Mouse (Mus musculus) liver, embryonic 14.5 days (tissue): Measurements from ENCODE around the gene Id1. TPM values are rescaled to one million over a fixed set of nuclear protein-coding genes. Genes with fewer than 3 reads are reported as not detected.
A peak's percentile ranks its signal among the peaks of the same experiment; 100 is the strongest.

Experiments used
- ATAC-seq: fragments of 200-750 bp; cut with Nextera tagmentation; 2 replicates; pipeline ENCODE4 v1.8.0; 2017; ENCODE audit warnings: moderate number of reproducible peaks, mild to moderate bottlenecking, moderate library complexity; ENCODE audit not compliant: insufficient read depth
- DNase-seq, 3 experiments: peaks; one replicate each; pipeline ENCODE4 v3.0.0-alpha.2; 2012 to 2013; ENCODE audit warnings: low read depth in 3 of 3, low spot score in 3 of 3
- H3K27ac ChIP-seq: fragments of 300-500 bp; sonication (generic); 2 replicates; pipeline ENCODE4 v1.5.1; 2014; ENCODE audit warnings: moderate library complexity, mild to moderate bottlenecking, control low read depth, inconsistent platforms
- H3K27me3 ChIP-seq: fragments of 300-500 bp; sonication (generic); 2 replicates; pipeline ENCODE4 v1.6.1; 2014; ENCODE audit warnings: mild to moderate bottlenecking, low read length, moderate library complexity; ENCODE audit not compliant: control insufficient read depth, insufficient read depth
- H3K36me3 ChIP-seq: fragments of 300-500 bp; sonication (generic); replicated peaks from 2 replicates; pipeline ENCODE4 v1.6.1; 2014; ENCODE audit warnings: low read depth; ENCODE audit not compliant: control insufficient read depth, insufficient read depth
- H3K4me1 ChIP-seq, 2 experiments: fragments of 200-500 bp in 1 of 2; fragments of 300-500 bp in 1 of 2; sonication (generic) in 1 of 2; replicated peaks; 2 replicates each; pipeline ENCODE4 v1.6.1; 2012 to 2014; ENCODE audit warnings: antibody characterized with exemption in 1 of 2, inconsistent platforms in 1 of 2, low read length in 1 of 2; ENCODE audit not compliant: control insufficient read depth in 2 of 2, insufficient read depth in 2 of 2
- H3K4me2 ChIP-seq: fragments of 300-500 bp; sonication (generic); 2 replicates; pipeline ENCODE4 v1.6.1; 2014; ENCODE audit warnings: low read depth, mild to moderate bottlenecking, control low read depth, moderate library complexity
- H3K4me3 ChIP-seq, 2 experiments: fragments of 200-500 bp in 1 of 2; fragments of 300-500 bp in 1 of 2; sonication (generic) in 1 of 2; 2 replicates each; pipeline ENCODE4 v1.5.1; 2012 to 2014; ENCODE audit warnings: low read depth in 2 of 2, low read length in 2 of 2, mild to moderate bottlenecking in 2 of 2, control low read depth in 1 of 2, inconsistent platforms in 1 of 2, moderate library complexity in 1 of 2; ENCODE audit not compliant: insufficient read depth in 1 of 2
- H3K9ac ChIP-seq: fragments of 300-500 bp; sonication (generic); replicated peaks from 2 replicates; pipeline ENCODE4 v1.6.1; 2014; ENCODE audit warnings: mild to moderate bottlenecking, control low read depth, moderate library complexity
- H3K9me3 ChIP-seq: fragments of 300-500 bp; sonication (generic); 2 replicates; pipeline ENCODE4 v1.6.1; 2016; ENCODE audit warnings: low read length, mixed read lengths; ENCODE audit not compliant: control insufficient read depth
- CTCF ChIP-seq: IDR thresholded peaks from 2 replicates; pipeline ENCODE4 v1.5.1; 2016; ENCODE audit warnings: antibody characterized with exemption, low read depth, control low read depth
- EP300 ChIP-seq: IDR thresholded peaks from 2 replicates; pipeline ENCODE4 v1.6.1; 2016; ENCODE audit warnings: antibody characterized with exemption, low read depth
- WGBS: fragments of 180-500 bp; shearing (Covaris S2); extraction: QIAGEN DNeasy Blood & Tissue Kit; methylation state at CpG from one replicate; pipeline ENCODE4 v1.1.7; 2014; ENCODE audit not compliant: insufficient replicate concordance; 5-methylcytosine and 5-hydroxymethylcytosine counted together
- polyA plus RNA-seq, 2 experiments: library from polyadenylated mRNA; depleted of rRNA in 1 of 2; stranded (reverse) in 1 of 2; unstranded in 1 of 2; fragments of >200 nt; fragmentation: Nextera tagmentation in 1 of 2; extraction: Ambion mirVana in 1 of 2; gene quantifications; 2 replicates each; pipeline versions ENCODE4 v1.2.1 to v1.2.3; 2012 to 2014

Gene Id1
- polyA plus RNA-seq, 2 experiments = 20.7 to 50.6 TPM

DNA sequence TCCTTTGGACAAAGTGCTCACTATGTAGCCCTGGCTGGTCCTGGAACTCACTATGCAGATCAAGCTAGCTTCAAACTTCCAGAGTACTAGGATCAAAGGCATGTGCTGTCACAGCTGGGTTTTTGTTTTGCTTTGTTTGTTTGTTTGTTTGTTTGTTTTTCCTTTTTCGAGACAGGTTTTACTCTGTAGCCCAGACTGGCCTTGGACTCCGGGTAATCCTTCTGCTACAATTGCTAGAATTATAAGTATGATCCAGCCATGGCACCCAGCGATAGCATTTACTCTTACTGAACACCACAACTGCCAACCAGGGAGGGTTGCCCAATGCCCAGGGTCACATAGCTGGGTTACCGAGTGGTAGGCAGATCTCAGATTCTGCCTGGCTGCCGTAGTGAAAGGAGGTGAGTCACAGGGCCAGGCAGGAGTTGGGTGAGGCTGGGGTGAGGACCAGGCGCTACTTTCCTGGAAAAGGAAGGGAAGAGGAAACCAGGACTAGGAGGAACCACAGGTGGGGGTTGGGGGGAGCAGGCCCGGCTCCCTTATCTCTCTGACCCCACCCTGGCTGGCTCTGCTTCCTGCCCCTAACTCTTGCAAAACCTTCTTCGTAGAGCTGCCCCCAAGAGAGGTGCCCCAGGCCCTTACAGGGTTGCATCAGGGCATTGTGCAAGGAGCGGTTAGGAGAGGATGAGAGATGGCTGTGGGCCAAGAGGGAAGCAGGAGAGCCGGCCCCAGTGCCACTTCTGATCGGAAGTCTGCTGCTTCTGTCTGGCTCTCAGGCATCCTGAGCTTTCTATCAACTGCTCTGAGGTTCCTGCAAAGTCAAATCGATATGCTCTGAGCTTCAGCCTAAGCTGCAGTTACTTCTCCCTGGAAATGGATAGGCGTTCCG is 5.3 kb downstream of the Id1 start:
- Histone ChIP-seq H3K36me3 (no peaks in the 10 kb centered on the region), H3K4me3 (no peak overlapping the region), H3K4me2 (peak overlapping the region; percentile 47), H3K9ac (no peak overlapping the region), H3K9me3 (no peaks in the 10 kb centered on the region), H3K4me1 (peaks cover 26 to 45% of the 10 kb centered on the region in 2 experiments), H3K27ac (peak overlapping the region; percentile 14), H3K27me3 (no peaks in the 10 kb centered on the region)
- peak in 1 of 3 experiments; percentile 55 for DNase-seq
- WGBS = 4% methylated on average over 14 of the region's 14 CpGs
- peak; percentile 8; the same call in 1 of the 2 replicates for ATAC-seq
- TF ChIP-seq EP300 (peak; percentile 41; the same call in 1 of the 2 replicates), CTCF (no peak)

DNA sequence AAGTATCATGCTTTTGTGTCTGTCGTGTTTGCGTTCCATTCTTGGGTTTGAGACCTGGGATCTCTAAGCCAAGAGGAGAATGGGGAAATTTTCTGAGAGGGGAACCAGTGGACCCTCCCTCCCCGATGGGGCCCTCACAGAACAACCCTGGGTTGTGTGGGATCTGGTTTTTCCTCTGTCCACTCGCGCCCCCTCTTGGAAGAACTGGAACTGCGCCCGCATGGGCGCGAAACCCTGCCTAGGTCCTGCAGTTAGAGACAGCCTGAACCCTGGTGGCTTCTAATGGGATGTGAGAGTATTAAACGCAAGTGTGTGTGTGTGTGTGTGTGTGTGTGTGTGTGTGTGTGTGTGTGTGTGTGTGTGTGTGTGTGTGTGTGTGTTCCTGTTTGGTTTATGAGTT is 6.4 kb downstream of the Id1 start:
- Histone ChIP-seq H3K9ac (no peak overlapping the region), H3K27ac (no peak overlapping the region)

DNA sequence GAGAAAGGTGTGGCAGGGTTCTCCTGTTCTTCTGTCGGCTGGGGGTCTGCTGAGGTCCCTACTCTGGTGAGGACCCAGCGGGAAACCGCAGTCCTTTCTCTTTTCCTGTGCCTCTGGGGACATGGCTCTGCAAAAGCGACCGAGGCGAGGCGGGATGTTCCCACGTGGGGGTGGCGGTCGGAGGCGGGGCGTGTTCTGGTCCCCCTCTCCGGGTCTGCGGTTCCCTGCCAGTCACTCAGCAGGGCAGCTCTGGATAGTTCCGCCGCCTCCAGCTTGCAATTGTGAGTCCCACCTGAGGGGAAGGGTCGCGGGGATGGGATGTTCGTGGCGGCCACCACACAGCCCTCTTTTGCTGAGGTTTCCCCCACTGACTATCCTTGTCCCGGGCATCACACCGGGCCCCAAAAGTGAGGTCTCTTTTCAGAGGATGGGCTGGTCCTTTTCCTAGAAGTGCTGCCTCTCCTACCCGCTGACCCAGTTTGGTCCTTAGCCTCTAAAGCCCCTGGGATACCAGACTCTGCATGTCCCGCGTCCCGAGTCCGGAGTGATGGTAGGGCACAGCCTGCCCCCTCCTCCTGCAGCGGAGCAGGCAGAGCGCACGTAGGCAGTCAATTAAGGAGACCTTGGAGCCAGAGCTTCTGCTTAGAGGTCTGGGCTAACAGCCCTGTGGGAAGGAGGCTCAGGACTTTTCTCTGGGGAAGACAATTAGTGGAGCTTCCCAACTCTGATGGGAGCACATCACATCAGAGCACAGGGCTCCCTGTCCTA is 18.1 kb downstream of the Id1 start, which contains the start of gene Cox4i2:
Cox4i2 (plus strand) TSS at position 230 of the 768 bp plus-strand sequence.
- H3K27ac ChIP-seq = no peak within 1 kb of the TSS
- ATAC-seq (no peak), DNase-seq (no peak)
- no peak for TF ChIP-seq CTCF
- no peak for TF ChIP-seq EP300
- no peaks in the 10 kb centered on the region for H3K36me3 ChIP-seq
- H3K4me2 ChIP-seq = peak within 1 kb of the TSS; percentile 15; the same call in 1 of the 2 replicates
- H3K27me3 ChIP-seq = peaks cover 10% of the 10 kb centered on the region
- WGBS = 7% methylated on average over 30 of the region's 30 CpGs
- H3K9ac ChIP-seq = no peak within 1 kb of the TSS
- no peak within 1 kb of the TSS for H3K4me3 ChIP-seq
- H3K9me3 ChIP-seq = no peaks in the 10 kb centered on the region
- 0 out of 4 replicates have a peak, but pooled peaks cover 0 to 3% of the 10 kb centered on the region in 2 experiments for H3K4me1 ChIP-seq

More for the DNA sequence above, 6.4 kb downstream of the Id1 start:
- TF ChIP-seq EP300 (no peak), CTCF (peak; percentile 85)
- no peaks in the 10 kb centered on the region for H3K9me3 ChIP-seq
- DNase-seq = peak in 1 of 3 experiments; percentile 58
- no peak overlapping the region for H3K4me3 ChIP-seq
- peak overlapping the region; percentile 47 for H3K4me2 ChIP-seq
- 6% methylated on average over 10 of the region's 10 CpGs for WGBS
- ATAC-seq = peak; percentile 40
- no peaks in the 10 kb centered on the region for H3K27me3 ChIP-seq
- peaks cover 26 to 42% of the 10 kb centered on the region in 2 experiments for H3K4me1 ChIP-seq
- no peaks in the 10 kb centered on the region for H3K36me3 ChIP-seq

DNA sequence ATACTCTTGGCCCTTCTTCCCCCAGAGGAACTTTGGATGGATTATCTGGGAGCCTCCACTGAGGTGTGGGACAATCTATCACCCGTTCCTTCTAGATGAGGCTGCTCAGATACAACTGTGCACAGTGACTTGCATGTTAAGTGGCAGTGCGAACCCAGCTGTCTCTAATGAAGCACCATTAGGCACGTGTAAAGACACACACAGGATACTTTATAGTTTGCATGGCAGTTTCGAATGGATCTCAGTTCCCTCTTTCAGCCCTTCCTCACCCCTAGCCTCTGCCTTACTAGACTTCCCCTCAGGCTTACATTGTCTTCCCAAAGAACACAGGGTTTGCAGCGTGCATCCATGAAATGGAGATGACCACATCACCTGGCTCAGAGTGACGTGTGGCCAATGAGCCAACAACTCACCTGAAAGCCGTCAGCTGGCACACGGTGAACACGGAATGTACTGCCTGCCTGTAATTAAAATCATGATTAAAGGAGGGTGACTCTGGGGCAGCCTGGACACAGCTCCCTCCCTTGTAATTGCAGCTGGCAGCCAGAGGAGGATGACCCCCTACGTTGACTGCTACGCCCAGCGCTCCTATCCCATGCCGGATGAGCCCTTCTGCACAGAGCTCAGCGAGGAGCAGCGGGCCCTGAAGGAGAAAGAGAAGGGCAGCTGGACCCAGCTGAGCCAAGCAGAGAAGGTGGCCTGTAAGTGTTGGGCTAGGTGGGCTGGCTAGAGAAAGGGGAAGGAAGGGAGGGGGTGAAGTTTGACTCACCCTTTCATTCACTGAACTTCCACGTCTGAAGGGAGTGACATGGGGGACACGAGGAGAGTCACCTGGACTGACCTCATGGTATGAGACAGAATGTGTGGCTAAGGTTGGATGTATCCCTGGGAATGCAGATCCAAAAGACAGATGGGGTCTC is 20.7 kb downstream of the Id1 start:
- WGBS = 51% methylated on average over 17 of the region's 17 CpGs
- TF ChIP-seq EP300 (no peak), CTCF (no peak)
- Histone ChIP-seq H3K27me3 (peaks cover 10% of the 10 kb centered on the region), H3K4me1 (0 out of 4 replicates have a peak, but pooled peaks cover 0 to 3% of the 10 kb centered on the region in 2 experiments), H3K36me3 (no peaks in the 10 kb centered on the region), H3K4me2 (no peak overlapping the region), H3K4me3 (no peak overlapping the region), H3K27ac (no peak overlapping the region), H3K9ac (no peak overlapping the region), H3K9me3 (no peaks in the 10 kb centered on the region)
- no peak for ATAC-seq
- no peak for DNase-seq
